ENCODE assay signal across 23 mouse cellular contexts in genomic region chr14:65480398-65480797, GRCm38 (mm10).
DNase-seq lines count a peak whose midpoint lies in the region; ATAC-seq lines count a peak whose summit lies in the region.
"Had no signal": no experiment of that assay in that cellular context is flagged by ENCODE, and none has a peak within 500 bp of the region (broad histone marks: within the 10 kb centered on the region; RNA-seq: fewer than 3 reads in every experiment).

No protein-coding gene starts in this region.

- DNase-seq in heart, adult 11 months: peak; percentile 28
- no peak for DNase-seq in heart, postnatal 10 days
- DNase-seq in midbrain, embryonic 11.5 days (ENCODE audit: low spot score, missing footprints): peak; percentile 86
- no peak for DNase-seq in right cerebral cortex, postnatal 25 days
- no peak for DNase-seq in lung, postnatal 25 days (ENCODE audit: low spot score)
- DNase-seq: cerebellum, adult 2 months; gastrocnemius, postnatal 25 days; heart, postnatal 36 days; kidney, adult 2 months; kidney, postnatal 10 days; layer of hippocampus, postnatal 36 days; liver, embryonic 13.5 days; lung, embryonic 14.5 days; spleen, adult 18-20 months; thymus, postnatal 36 days had no signal

- H3K36me3 ChIP-seq in midbrain, embryonic 11.5 days (ENCODE audit: control insufficient read depth, insufficient read depth, low read length): no peaks in the 10 kb centered on the region
- H3K36me3 ChIP-seq in midbrain, embryonic 16.5 days (ENCODE audit: control insufficient read depth, insufficient read depth, low read length): no peaks in the 10 kb centered on the region
- H3K36me3 ChIP-seq in midbrain, embryonic 12.5 days: no peaks in the 10 kb centered on the region
- H3K36me3 ChIP-seq: forebrain, embryonic 15.5 days; heart, embryonic 12.5 days; limb, embryonic 13.5 days; liver, embryonic 13.5 days; neural tube, embryonic 12.5 days had no signal

- no peak overlapping the region for H3K4me2 ChIP-seq in midbrain, embryonic 11.5 days
- no peak overlapping the region for H3K4me2 ChIP-seq in midbrain, embryonic 16.5 days (ENCODE audit: low read length)
- H3K4me2 ChIP-seq in midbrain, embryonic 12.5 days (replicated peaks): no peak overlapping the region
- H3K4me2 ChIP-seq: forebrain, embryonic 15.5 days; limb, embryonic 13.5 days; liver, embryonic 13.5 days; lung, embryonic 14.5 days; neural tube, embryonic 12.5 days had no signal

- peak overlapping the region; percentile 1 for H3K27ac ChIP-seq in midbrain, embryonic 11.5 days (ENCODE audit: low read depth, low read length)
- no peak overlapping the region for H3K27ac ChIP-seq in midbrain, embryonic 16.5 days (ENCODE audit: low read length)
- H3K27ac ChIP-seq in midbrain, embryonic 12.5 days (replicated peaks): peak overlapping the region; percentile 4; the same call in 1 of the 2 replicates
- H3K27ac ChIP-seq: forebrain, embryonic 15.5 days; limb, embryonic 13.5 days; liver, embryonic 13.5 days; macrophage; neural tube, embryonic 12.5 days had no signal

- intact Hi-C loops in heart, postnatal 10 days (cut with DNase I): no loop called here

- 26% methylated on average over 6 of the region's 6 CpGs for WGBS in midbrain, embryonic 11.5 days
- WGBS in midbrain, embryonic 16.5 days: 24% methylated on average over 6 of the region's 6 CpGs
- WGBS in midbrain, embryonic 12.5 days: 24% methylated on average over 6 of the region's 6 CpGs

- H3K4me1 ChIP-seq in midbrain, embryonic 11.5 days (ENCODE audit: control insufficient read depth, insufficient read depth, low read length): peaks cover 12% of the 10 kb centered on the region
- H3K4me1 ChIP-seq in midbrain, embryonic 16.5 days (ENCODE audit: control insufficient read depth, insufficient read depth, low read length): peaks cover 4% of the 10 kb centered on the region; the same call in 1 of the 2 replicates
- peaks cover 20% of the 10 kb centered on the region for H3K4me1 ChIP-seq in midbrain, embryonic 12.5 days
- H3K4me1 ChIP-seq: forebrain, embryonic 15.5 days; liver, embryonic 13.5 days had no signal

- peak; percentile 78 for ATAC-seq in midbrain, embryonic 11.5 days (ENCODE audit: low FRiP score)
- ATAC-seq in midbrain, embryonic 16.5 days: no peak
- ATAC-seq in midbrain, embryonic 12.5 days (ENCODE audit: low FRiP score, low read depth): peak; percentile 83
- ATAC-seq: forebrain, embryonic 15.5 days; inflammation-experienced regulatory T-cells, adult 6 months had no signal

- no peak overlapping the region for H3K9ac ChIP-seq in midbrain, embryonic 11.5 days (ENCODE audit: low read length)
- H3K9ac ChIP-seq in midbrain, embryonic 16.5 days (ENCODE audit: low read depth, low read length): no peak overlapping the region
- no peak overlapping the region for H3K9ac ChIP-seq in midbrain, embryonic 12.5 days (replicated peaks)
- H3K9ac ChIP-seq: forebrain, embryonic 15.5 days; heart, embryonic 12.5 days; limb, embryonic 13.5 days; liver, embryonic 13.5 days; lung, embryonic 14.5 days; neural tube, embryonic 12.5 days had no signal

- no peaks in the 10 kb centered on the region; the same call in 1 of the 2 replicates for H3K27me3 ChIP-seq in midbrain, embryonic 11.5 days (ENCODE audit: control insufficient read depth, insufficient read depth, low read length)
- H3K27me3 ChIP-seq in midbrain, embryonic 16.5 days (ENCODE audit: control insufficient read depth, insufficient read depth, low read depth, low read length): no peaks in the 10 kb centered on the region
- H3K27me3 ChIP-seq in midbrain, embryonic 12.5 days: no peaks in the 10 kb centered on the region
- H3K27me3 ChIP-seq: forebrain, embryonic 15.5 days; heart, embryonic 12.5 days; limb, embryonic 13.5 days; liver, embryonic 13.5 days; neural tube, embryonic 12.5 days had no signal

- H3K4me3 ChIP-seq in midbrain, embryonic 11.5 days (ENCODE audit: low read depth, low read length): no peak overlapping the region
- H3K4me3 ChIP-seq in midbrain, embryonic 16.5 days (ENCODE audit: low read depth, low read length): no peak overlapping the region
- H3K4me3 ChIP-seq in midbrain, embryonic 12.5 days: no peak overlapping the region
- H3K4me3 ChIP-seq: forebrain, embryonic 15.5 days; heart, embryonic 12.5 days; limb, embryonic 13.5 days; liver, embryonic 13.5 days; neural tube, embryonic 12.5 days had no signal

- no peaks in the 10 kb centered on the region for H3K9me3 ChIP-seq in midbrain, embryonic 11.5 days (ENCODE audit: control insufficient read depth, low read length)
- H3K9me3 ChIP-seq in midbrain, embryonic 16.5 days (replicated peaks; ENCODE audit: control insufficient read depth, low read length, poor library complexity, severe bottlenecking): no peaks in the 10 kb centered on the region
- H3K9me3 ChIP-seq in midbrain, embryonic 12.5 days: no peaks in the 10 kb centered on the region
- H3K9me3 ChIP-seq: forebrain, embryonic 15.5 days; heart, embryonic 12.5 days; limb, embryonic 13.5 days; liver, embryonic 13.5 days; neural tube, embryonic 12.5 days had no signal

Comparison
In these comparisons a context has a peak if more than half of its experiments do, and no peak if none do; other contexts are left out.
1. DNase-seq: peak in heart, adult 11 months (single experiment) and midbrain, embryonic 11.5 days (single experiment); none in heart, postnatal 10 days (0 of 2), right cerebral cortex, postnatal 25 days (single experiment) and lung, postnatal 25 days (single experiment).